Mouse (Mus musculus) embryonic stem cell, embryonic (primary cell): ENCODE measurements around the gene Herc2.

Source experiments
- CTCF ChIA-PET, 4 experiments: fragments of 300-600 bp in 2 of 4; fragments of 350-600 bp in 2 of 4; sonication (Branson Sonifier 250); formaldehyde crosslinking; loops; one replicate each; lab custom pipeline; 2022; ENCODE audit warnings: inconsistent platforms in 2 of 4; lab: Charles Lee
- POLR2A ChIA-PET, 4 experiments: fragments of 300-600 bp in 2 of 4; fragments of 350-600 bp in 2 of 4; sonication (Branson Sonifier 250); formaldehyde crosslinking; loops; one replicate each; lab custom pipeline; 2022; ENCODE audit warnings: antibody characterized with exemption in 4 of 4, inconsistent platforms in 1 of 4; lab: Charles Lee

Herc2 gene

DNA sequence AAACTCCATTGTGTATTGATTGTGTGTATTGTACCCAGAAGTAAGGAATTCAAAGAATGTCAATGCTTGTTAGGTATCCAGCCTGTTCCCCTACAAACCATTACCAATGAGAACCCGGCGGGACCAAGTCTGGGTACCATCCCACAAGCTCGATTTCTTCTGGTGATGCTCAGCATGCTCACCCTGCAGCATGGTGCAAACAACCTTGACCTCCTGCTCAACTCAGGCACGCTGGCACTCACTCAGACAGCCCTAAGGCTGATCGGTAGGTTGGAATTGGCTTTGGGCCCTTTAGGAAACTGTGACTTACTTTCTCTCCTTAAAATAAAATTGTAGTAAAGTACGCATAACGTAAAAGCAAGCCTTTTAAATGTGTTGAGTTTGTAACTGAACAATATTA, 88.7 kb downstream of the Herc2 start:
- POLR2A ChIA-PET: interaction anchor here in 1 of 4 experiments (1.0 kb wide), 1 partner anchor 13 kb away, joined by 3 read pairs; no protein-coding TSS in a partner anchor
- CTCF ChIA-PET: no interaction called here

DNA sequence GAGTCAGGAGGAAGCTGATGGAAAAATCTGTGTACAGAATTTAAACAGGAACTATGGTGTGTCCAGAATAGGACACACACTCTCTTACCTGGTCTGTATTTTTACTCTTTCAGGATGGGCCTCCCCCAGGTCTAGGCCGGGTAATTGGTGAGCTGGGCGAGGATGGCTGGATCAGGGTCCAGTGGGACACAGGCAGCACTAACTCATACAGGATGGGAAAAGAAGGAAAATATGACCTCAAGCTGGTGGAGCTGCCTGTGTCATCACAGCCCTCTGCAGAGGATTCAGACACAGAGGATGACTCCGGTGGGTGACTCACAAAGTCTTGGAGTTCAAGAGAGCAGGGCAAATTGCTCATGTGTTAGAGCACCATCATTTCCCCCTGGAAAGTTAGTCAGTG, 96.4 kb downstream of the Herc2 start:
- ChIA-PET CTCF (no interaction called here), POLR2A (interaction anchor here in 1 of 4 experiments (0.5 to 0.6 kb wide), 2 partner anchors 90 to 255 kb away, joined by 3 to 4 read pairs; no protein-coding TSS in a partner anchor)

DNA sequence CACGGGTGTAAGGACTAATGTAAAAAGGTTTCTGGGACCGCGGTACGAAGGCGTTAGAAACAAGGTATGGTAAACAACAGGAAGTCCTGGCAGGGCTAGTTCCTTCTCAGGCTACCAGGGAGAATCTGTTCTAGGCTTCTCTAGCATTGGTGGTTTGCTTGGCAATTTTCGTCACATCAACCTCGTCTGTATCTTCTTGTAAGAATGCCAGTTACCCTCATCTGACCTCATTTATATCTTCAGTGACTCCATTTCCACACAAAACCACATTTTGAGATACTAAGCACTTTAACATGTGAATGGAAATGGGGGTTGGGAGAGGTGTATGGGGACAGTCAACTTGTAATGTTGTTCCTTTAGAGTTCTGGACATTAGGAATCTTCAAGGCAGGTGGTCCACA, 98.9 kb downstream of the Herc2 start:
- POLR2A ChIA-PET: no interaction called here
- CTCF ChIA-PET: no interaction called here

DNA sequence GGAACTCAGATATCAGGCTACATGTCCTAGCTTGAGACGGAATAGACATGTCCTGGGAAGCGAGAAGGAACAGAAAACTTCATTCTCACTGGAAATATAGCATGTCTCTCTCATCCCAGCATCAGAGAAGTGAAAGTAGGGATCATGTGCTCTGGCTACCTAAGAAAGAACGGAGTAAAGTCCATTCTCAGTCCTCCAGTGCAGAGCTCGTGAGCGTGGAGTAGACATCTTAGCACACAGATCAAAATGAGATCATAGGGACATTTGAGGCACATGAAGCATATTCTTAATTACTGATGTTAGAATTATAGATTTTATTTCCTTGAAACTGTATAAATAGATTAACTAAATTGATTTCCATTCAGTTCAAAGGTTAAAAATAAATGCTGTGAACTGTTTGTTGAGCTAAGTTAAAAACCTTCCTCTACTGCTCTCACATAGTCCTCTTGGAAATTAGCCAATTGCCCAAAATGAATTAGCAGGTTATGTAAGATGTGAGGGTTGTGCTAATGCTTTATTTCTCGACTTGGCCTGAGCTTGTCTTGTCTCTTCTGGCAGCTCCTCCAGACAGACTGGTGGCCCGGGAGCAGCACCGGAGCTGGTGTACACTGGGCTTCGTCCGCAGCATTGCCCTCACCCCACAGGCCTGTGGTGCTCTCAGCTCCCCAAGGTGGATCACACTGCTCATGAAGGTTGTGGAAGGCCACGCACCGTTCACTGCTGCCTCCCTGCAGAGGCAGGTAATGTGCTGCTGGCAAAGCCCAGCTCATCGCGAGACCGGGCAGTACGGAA, 102.1 kb downstream of the Herc2 start:
- POLR2A ChIA-PET: no interaction called here
- CTCF ChIA-PET: no interaction called here

DNA sequence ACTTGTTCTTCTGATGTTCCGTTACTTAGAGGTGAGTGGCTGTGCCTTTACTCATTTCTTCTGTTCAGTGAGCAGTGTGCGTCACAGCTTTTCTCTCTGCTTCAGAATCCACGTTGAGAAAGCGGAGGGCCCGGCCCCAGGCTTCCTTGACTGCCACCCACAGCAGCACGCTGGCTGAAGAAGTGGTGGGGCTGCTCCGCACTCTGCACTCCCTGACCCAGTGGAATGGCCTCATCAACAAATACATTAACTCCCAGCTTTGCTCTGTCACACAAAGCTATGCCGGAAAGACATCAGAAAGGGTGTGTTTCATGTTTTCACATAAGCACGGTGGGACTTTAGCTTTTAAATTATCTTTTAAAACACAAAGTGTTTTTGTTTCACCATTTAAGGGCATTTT, 103.2 kb downstream of the Herc2 start:
- ChIA-PET POLR2A (no interaction called here), CTCF (no interaction called here)

DNA sequence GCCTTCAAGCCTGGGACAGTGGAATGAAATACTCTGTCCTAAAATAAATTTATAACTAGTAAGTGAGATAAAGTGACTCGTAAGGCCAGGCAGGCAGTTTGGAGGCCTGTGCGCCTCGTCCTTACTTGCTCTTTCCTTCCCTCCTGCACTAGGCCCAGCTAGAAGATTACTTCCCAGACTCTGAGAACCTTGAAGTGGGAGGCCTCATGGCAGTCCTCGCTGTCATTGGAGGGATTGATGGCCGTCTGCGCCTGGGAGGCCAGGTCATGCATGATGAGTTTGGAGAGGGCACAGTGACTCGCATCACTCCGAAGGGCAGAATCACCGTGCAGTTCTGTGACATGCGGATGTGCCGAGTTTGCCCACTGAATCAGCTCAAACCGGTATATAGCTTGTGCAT, 103.6 kb downstream of the Herc2 start:
- POLR2A ChIA-PET: no interaction called here
- CTCF ChIA-PET: no interaction called here

DNA sequence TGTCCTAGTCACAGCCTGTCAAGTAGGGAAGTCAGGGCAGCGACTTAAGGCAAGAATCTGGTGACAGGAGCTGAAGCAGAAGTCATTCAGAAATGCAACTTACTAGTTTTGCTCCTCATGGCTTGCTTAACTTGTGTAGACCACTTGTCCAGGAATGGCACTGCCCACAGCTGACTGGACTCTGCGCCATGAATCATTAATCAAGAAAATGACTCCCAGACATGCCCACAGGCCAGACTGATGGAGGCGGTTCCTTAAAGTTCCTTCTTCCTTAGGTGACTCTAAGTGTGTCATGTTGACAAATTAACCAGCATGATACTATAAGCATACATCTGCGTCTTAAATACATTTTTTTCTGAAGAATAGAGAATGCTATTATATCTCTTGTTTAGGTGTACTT, 113.3 kb downstream of the Herc2 start:
- ChIA-PET POLR2A (no interaction called here), CTCF (no interaction called here)

DNA sequence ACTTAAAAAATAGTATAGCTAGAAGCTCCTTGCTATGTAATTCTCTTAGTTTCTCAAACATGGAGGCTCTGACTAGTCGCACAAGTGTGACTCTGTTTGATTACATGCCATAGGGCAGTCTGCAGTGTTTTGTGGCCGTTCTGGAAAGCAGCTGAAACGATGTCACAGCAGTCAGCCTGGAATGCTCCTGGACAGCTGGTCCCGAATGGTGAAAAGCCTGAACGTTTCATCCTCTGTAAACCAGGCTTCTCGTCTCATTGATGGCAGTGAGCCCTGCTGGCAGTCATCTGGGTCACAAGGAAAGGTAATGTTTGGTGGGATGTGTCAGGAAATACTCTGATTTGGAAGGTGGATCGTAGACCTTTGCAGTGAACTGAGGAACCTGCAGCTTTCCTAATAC, 118.7 kb downstream of the Herc2 start:
- CTCF ChIA-PET: no interaction called here
- POLR2A ChIA-PET: no interaction called here

DNA sequence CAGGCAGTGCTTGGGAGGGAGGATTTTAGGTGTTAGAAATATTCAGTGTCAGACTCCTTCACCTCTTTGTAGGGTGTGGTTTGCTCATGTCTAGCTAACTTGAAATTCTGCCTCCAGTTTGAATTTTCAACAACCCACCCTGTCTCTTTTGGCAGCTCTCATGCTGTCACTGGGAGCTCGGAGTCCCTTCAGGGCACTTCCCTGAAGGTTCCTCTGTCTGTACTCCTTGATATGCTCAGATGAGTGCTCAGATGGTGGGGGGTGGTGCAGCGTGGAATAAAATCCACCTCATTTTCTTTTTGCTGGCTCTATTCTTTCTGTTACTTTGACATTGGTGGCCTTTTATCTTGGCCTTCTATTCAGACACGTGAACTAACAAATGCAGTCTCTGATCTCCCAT, 127.4 kb downstream of the Herc2 start:
- ChIA-PET POLR2A (no interaction called here), CTCF (no interaction called here)

DNA sequence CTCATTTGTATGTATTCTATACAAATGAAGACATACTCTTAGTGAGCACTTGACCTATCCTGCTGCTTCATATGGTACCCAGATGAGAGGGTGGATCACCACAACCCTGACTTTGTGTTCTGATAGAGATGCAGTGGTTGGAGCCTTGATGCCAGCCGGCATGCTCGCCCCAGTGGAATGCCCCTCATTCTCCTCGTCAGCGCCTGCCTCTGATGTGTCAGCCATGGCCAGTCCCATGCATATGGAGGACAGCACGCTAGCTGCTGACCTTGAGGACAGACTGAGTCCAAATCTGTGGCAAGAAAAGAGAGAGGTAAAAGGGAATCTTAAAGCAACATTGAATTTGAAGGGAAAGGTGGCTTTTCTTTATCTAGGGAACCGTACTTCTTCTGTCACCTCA, 141.0 kb downstream of the Herc2 start:
- ChIA-PET POLR2A (interaction anchor here in 1 of 4 experiments (0.5 kb wide), 1 partner anchor 298 kb away, joined by 5 read pairs; no protein-coding TSS in a partner anchor), CTCF (interaction anchor here in 1 of 4 experiments (0.6 kb wide), 1 partner anchor 215 kb away, joined by 3 read pairs; no protein-coding TSS in a partner anchor)

DNA sequence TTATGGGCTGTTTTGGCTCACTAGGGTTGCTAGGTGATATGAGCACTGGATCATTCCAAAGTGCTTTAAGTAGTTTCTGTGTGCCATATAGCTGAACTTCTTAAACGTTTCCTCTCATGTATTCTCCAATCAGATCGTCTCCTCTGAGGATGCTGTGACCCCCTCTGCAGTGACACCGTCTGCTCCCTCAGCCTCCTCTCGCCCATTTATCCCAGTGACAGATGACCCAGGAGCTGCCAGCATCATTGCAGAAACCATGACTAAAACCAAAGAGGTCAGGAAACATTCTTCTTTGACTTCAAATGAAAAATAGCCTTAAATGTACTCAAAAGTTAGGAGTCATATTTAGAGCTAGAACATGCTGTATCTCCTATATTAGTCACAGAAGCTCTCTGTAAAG, 141.7 kb downstream of the Herc2 start:
- CTCF ChIA-PET: no interaction called here

DNA sequence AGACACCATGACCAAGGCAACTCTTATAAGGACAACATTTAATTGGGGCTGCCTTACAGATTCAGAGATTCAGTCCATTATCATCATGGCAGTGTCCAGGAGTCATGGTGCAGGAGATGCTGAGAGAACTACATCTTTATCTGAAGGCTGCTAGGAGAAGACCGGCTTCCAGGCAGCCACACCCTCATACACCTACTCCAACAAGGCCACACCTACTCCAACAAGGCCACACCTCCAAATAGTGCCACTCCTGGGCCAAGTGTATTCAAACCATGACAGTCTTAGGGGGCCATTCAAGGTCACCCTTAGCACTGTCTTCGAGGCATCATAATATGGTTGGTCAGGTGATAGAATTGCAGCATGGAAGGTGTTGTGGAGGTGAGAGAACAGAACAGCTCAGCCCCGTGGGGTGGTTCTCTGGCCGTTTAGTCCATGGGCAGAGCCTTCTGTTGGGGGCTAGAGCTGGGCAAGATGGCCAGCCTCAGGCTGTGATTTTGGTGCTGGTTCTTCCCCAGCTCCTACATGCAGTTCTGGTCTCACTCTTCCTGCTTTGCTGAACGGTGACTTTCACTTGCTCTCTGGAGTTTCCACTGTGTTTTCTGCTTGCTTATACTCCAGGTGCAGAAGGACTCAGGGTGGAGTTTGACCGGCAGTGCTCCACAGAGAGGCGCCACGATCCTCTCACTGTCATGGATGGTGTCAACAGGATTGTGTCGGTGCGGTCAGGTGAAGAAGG, 151.7 kb downstream of the Herc2 start:
- ChIA-PET POLR2A (no interaction called here), CTCF (no interaction called here)

More for the DNA sequence above, 141.7 kb downstream of the Herc2 start:
- POLR2A ChIA-PET: interaction anchor here in 1 of 4 experiments (1.0 kb wide), 1 partner anchor 13 kb away, joined by 3 read pairs; no protein-coding TSS in a partner anchor

DNA sequence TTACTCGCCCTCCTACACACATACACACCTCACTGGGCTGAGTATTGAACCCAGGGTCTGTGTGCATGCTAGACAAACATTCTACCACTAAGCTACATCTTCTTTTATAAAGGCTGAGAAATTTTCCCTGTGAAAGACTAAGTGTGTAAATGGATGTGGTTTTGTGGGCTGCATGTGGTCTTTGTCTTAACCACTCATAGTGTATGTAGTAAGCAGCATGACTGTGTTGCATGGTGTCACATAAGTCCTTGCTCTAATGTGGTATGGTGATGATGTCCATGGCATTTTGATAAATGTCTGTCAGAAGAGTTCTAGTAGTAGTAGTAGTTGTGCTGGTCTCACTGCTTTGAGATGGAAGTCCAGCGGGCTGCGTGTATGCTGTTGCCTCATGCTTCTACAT, 152.8 kb downstream of the Herc2 start:
- ChIA-PET CTCF (no interaction called here), POLR2A (interaction anchor here in 1 of 4 experiments (0.6 to 1.1 kb wide), 2 partner anchors 10 to 125 kb away, joined by 3 read pairs; no protein-coding TSS in a partner anchor)

DNA sequence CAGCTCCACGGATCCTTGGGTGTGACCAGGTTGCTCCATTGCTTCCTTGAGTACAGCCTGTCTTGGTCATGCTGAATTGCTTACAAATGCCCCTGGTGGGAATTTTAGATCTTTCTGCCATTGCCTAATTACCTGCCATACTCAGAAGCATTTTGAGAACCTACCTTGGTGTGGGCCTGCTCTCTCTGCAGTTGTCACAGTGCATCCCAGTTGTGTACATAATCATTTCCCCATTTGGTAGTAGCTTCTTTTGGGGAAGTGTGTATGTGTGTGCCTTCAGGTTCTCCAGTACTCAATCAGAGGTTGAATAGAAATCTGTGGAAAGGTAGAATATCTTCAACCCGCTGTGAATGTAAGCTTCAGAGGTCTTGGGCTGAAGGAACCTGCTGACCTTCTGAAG, 153.3 kb downstream of the Herc2 start:
- ChIA-PET CTCF (no interaction called here), POLR2A (interaction anchor here in 1 of 4 experiments (1.1 to 1.2 kb wide), 2 partner anchors 10 to 12 kb away, joined by 3 read pairs; no protein-coding TSS in a partner anchor)

DNA sequence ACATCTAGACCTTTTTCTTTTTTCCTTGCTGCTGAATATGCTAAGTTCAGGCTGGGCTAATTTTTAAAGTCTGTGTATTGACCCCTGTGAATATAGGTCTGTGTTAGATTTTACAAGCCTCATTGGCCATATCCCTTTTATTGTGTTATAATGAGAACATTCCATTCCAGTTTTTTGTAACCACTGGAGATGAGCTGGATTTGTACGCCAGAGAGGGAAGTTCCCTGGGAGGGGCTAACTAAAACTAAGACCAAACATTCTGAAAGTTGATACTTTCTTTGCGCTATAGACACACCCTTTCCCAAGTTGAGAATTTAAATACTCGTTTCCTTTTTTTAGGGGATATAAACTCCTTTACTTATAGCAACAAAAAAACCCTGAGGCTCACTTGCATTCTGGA, 154.9 kb downstream of the Herc2 start:
- POLR2A ChIA-PET: interaction anchor here in 1 of 4 experiments (1.3 kb wide), 1 partner anchor 16 kb away, joined by 3 read pairs; no protein-coding TSS in a partner anchor
- CTCF ChIA-PET: no interaction called here

DNA sequence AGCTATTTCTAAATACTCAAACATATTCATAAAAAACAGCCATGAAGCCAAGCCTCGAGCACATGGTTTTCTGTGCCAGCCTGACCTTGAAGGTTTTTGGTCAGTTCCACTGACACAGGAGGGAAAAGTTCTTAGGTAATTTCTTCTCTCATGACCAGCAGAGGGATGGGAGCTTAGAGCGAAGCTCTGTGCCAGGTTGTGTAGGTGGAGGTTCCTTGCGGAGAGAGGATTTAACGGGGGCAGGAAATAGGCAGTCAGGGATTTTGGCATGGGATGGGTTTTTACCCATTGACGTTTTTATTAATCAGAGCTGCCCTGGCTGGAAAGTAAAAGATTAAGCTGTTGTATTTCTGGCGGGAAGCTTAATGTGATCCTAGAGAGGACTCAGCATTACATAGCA, 170.8 kb downstream of the Herc2 start:
- ChIA-PET CTCF (no interaction called here), POLR2A (interaction anchor here in 1 of 4 experiments (0.9 to 1.2 kb wide), 2 partner anchors 9 to 17 kb away, joined by 3 read pairs; no protein-coding TSS in a partner anchor)

DNA sequence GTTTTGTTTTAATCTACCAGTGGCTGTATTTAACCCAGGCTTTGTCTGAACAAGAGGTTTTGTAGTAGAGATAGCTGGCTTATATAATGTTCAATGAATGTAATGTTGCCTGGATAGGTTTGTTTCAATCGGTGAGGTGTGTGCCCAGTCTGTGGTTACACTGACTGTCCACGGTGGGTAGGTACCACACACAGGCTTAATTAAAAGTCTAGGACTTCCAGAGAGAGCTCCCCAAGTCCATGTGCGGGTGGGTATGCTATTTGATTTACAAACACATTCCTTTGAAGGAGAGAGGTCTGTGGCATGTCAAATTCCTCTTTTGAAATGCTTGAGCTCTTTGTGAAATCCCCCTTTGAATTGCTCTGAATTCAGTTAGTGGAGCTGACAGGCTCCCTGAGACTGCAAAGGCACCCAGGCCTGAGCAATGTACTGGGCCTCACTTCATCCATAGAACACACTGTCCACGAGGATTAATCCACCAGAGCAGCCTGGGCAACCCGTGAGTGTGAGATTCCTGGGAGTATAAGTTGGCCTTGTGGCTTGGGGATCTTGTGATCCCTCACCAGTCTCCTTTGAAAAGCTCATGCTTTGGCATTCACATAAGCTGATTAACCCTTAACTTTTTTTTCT, 185.9 kb downstream of the Herc2 start:
- CTCF ChIA-PET: no interaction called here
- POLR2A ChIA-PET: interaction anchor here in 1 of 4 experiments (0.6 kb wide), 2 partner anchors 89 to 334 kb away, joined by 3 read pairs; no protein-coding TSS in a partner anchor

DNA sequence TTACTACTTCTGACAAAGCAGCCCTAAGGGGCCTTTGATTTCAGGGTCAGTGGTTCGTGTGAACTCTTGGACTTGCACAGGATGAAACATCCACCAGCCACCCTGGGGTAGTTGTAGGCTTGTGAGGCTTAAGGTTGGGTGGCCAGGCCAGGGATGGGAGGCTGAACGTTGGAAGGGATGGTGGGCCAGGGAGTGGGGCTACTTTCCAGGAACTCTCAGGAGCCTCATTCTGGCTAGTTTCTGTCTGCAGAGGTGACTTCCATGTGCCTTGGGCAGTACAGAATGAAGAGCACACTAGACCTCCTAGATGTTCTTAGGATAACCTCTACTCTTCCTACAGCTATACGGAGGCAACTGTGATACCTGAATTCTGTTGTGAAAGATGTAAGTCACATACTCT, 186.6 kb downstream of the Herc2 start:
- CTCF ChIA-PET: no interaction called here
- POLR2A ChIA-PET: interaction anchor here in 1 of 4 experiments (0.6 kb wide), 2 partner anchors 90 to 334 kb away, joined by 3 read pairs; no protein-coding TSS in a partner anchor

DNA sequence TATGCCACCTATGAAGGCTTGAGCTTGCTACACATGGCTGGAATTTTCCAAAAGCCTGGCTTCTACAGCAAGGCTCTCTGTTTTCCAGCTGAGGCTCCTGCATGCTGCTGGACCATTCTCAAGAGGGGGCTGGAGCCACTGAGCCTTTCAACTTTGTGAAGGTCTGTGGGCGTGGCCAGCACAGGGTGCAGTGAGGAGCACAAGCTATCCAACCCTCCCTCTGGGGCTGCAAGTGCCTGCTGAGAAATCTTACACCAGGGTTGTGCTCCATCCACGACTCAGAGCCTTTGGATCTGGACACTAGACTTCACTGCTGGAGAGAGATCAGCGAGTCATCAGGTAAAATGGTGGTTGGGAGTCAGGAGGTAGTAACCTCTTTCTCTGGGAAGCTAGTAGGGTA, 189.5 kb downstream of the Herc2 start, which contains the start of gene Oca2:
Gene Oca2 (plus strand): TSS at position 218 of the 400 bp plus-strand sequence.
- CTCF ChIA-PET: no interaction called here
- POLR2A ChIA-PET: no interaction called here
